Mouse (Mus musculus): ENCODE measurements around the gene Atf1. TPM values are rescaled to one million over a fixed set of nuclear protein-coding genes. Genes with fewer than 3 reads are reported as not detected.
A peak's percentile ranks its signal among the peaks of the same experiment; 100 is the strongest.

The Atf1 gene
- total and polyA plus RNA-seq, 3 experiments = 41.8 to 854 (median 183) TPM

GRCm38 (mm10) chr15:100186234-100186633 is 41.4 kb upstream of the Atf1 start:
- TF ChIP-seq HCFC1 (IDR thresholded peaks at IDR 0.05; ENCODE audit: low read depth, low read length) (no peak), MYC (IDR thresholded peaks at IDR 0.05; ENCODE audit: low read depth, low read length) (no peak), SMC3 (IDR thresholded peaks at IDR 0.05; ENCODE audit: low read depth, low read length) (no peak), ELF1 (IDR thresholded peaks at IDR 0.05; ENCODE audit: low read depth, low read length) (no peak), GATA1 (IDR thresholded peaks at IDR 0.05; ENCODE audit: low read depth, low read length) (peak; percentile 40; the same call in 1 of the 2 replicates), SIN3A (IDR thresholded peaks at IDR 0.05; ENCODE audit: low read length) (no peak)
- H3K27ac ChIP-seq (ENCODE audit: control insufficient read depth, low read depth, low read length) = no peak overlapping the region
- H3K4me3 ChIP-seq (ENCODE audit: control insufficient read depth in 1 of 2, insufficient read depth in 1 of 2, low read depth in 2 of 2, low read length in 2 of 2) = no peak overlapping the region
- H3K4me1 ChIP-seq (ENCODE audit: control insufficient read depth in 1 of 2, insufficient read depth in 2 of 2, low read length in 2 of 2) = peaks cover 7 to 33% of the 10 kb centered on the region in 2 experiments
- no peaks in the 10 kb centered on the region for H3K79me2 ChIP-seq (ENCODE audit: control insufficient read depth, insufficient read depth, low read length, poor library complexity)
- DNase-seq (ENCODE audit: low read depth, low spot score) = peak; percentile 39
- no peak overlapping the region for H3K9ac ChIP-seq (ENCODE audit: control insufficient read depth, low read depth, low read length, poor library complexity, severe bottlenecking)
- H3K27me3 ChIP-seq (ENCODE audit: control insufficient read depth in 1 of 2, insufficient read depth in 2 of 2, low read length in 2 of 2) = no peaks in the 10 kb centered on the region
- no peaks in the 10 kb centered on the region for H3K9me3 ChIP-seq (replicated peaks; ENCODE audit: insufficient read depth, low read length)
- H3K36me3 ChIP-seq (ENCODE audit: control insufficient read depth in 1 of 2, insufficient read depth in 2 of 2, low read length in 2 of 2) = peaks cover under 1 to 34% of the 10 kb centered on the region in 2 experiments; a peak in 3 of 4 replicates

DNA sequence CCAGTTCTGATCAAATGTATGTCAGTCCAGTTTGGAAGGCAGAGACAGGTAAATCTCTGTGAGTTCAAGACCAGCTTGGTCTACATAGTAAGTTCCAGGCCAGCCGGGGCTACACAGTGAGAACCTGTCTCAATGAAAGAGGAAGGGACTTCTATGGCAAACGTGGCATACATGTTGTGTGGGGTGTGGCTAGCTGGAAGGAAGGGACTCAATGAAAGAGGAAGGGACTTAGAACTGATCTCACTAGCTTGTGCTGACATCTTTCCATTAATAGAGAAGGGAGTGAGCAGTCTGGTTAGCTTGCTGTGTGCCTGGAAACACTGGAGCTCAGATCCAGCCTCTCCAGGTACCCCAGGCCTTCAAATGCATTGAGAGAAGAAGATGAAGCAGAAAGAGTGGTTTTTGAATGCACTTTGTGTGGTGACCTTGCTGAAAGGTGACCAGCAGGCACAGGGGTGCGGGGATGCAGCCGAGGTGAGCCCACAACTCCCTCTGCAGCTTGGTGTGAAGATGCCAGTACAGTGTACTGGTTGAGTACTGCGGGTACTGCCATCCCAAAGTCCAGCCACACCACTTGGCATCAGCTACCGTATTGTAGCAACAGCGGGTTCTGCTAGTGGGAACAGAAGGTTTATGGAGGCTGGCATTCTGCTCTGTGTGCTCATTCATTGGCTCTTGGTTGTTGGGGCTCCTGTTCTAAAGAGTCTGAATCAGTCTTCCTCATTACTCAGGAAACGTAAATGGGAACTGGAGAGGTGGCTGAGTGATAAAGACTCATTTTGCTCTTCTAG is 40.5 kb upstream of the Atf1 start:
- Histone ChIP-seq H3K9ac (ENCODE audit: control insufficient read depth, low read depth, low read length, poor library complexity, severe bottlenecking) (no peak overlapping the region), H3K4me1 (ENCODE audit: control insufficient read depth in 1 of 2, insufficient read depth in 2 of 2, low read length in 2 of 2) (peaks cover 7 to 33% of the 10 kb centered on the region in 2 experiments), H3K9me3 (replicated peaks; ENCODE audit: insufficient read depth, low read length) (no peaks in the 10 kb centered on the region), H3K36me3 (ENCODE audit: control insufficient read depth in 1 of 2, insufficient read depth in 2 of 2, low read length in 2 of 2) (peaks cover 3 to 34% of the 10 kb centered on the region in 2 experiments; a peak in 3 of 4 replicates), H3K79me2 (ENCODE audit: control insufficient read depth, insufficient read depth, low read length, poor library complexity) (no peaks in the 10 kb centered on the region), H3K27me3 (ENCODE audit: control insufficient read depth in 1 of 2, insufficient read depth in 2 of 2, low read length in 2 of 2) (no peaks in the 10 kb centered on the region), H3K4me3 (ENCODE audit: control insufficient read depth in 1 of 2, insufficient read depth in 1 of 2, low read depth in 2 of 2, low read length in 2 of 2) (no peak overlapping the region), H3K27ac (ENCODE audit: control insufficient read depth, low read depth, low read length) (peak overlapping the region; percentile 17; the same call in 1 of the 2 replicates)
- DNase-seq (ENCODE audit: low read depth, low spot score) = peak; percentile 85
- TF ChIP-seq MAFK (IDR thresholded peaks at IDR 0.05; ENCODE audit: borderline replicate concordance, low read depth, low read length) (no peak), ELF1 (IDR thresholded peaks at IDR 0.05; ENCODE audit: low read depth, low read length) (no peak), KAT2A (conservative IDR thresholded peaks at IDR 0.05; ENCODE audit: low read depth, low read length) (no peak), CHD1 (IDR thresholded peaks at IDR 0.05; ENCODE audit: low read depth, low read length) (no peak), SIN3A (IDR thresholded peaks at IDR 0.05; ENCODE audit: low read length) (peak; percentile 23; the same call in 1 of the 2 replicates), MYC (IDR thresholded peaks at IDR 0.05; ENCODE audit: low read depth, low read length) (peak; percentile 66; the same call in 1 of the 2 replicates), NRF1 (IDR thresholded peaks at IDR 0.05; ENCODE audit: insufficient read depth, low read depth, low read length, poor library complexity, severe bottlenecking) (no peak), ZC3H11A (IDR thresholded peaks at IDR 0.05; ENCODE audit: low read depth, low read length) (no peak), SMC3 (IDR thresholded peaks at IDR 0.05; ENCODE audit: low read depth, low read length) (0 out of 2 replicates have a peak, but pooled peaks have one; percentile 7), RCOR1 (IDR thresholded peaks at IDR 0.05; ENCODE audit: low read depth, low read length) (no peak), MAZ (IDR thresholded peaks at IDR 0.05; ENCODE audit: low read depth, low read length) (no peak), MAX (IDR thresholded peaks at IDR 0.05; ENCODE audit: low read length) (0 out of 2 replicates have a peak, but pooled peaks have one; percentile 32), GABPA (IDR thresholded peaks at IDR 0.05; ENCODE audit: low read depth, low read length) (no peak), GATA1 (IDR thresholded peaks at IDR 0.05; ENCODE audit: low read depth, low read length) (peak; percentile 33; the same call in 1 of the 2 replicates), USF1 (IDR thresholded peaks at IDR 0.05; ENCODE audit: low read depth, low read length) (no peak), CTCF (IDR thresholded peaks at IDR 0.05 in 2 of 3, conservative IDR thresholded peaks at IDR 0.05 in 1 of 3; ENCODE audit: control insufficient read depth in 1 of 3, insufficient read depth in 1 of 3, low read depth in 2 of 3, low read length in 3 of 3, poor library complexity in 1 of 3, severe bottlenecking in 1 of 3) (no peak), TBP (IDR thresholded peaks at IDR 0.05; ENCODE audit: low read depth, low read length) (peak; percentile 69), JUND (IDR thresholded peaks at IDR 0.05; ENCODE audit: low read depth, low read length) (no peak), HCFC1 (IDR thresholded peaks at IDR 0.05; ENCODE audit: low read depth, low read length) (no peak), NELFE (IDR thresholded peaks at IDR 0.05; ENCODE audit: low read depth, low read length) (no peak), MXI1 (IDR thresholded peaks at IDR 0.05; ENCODE audit: low read depth, low read length) (peak; percentile 49; the same call in 1 of the 2 replicates), ZNF384 (IDR thresholded peaks at IDR 0.05; ENCODE audit: low read depth, low read length) (no peak)

Measured in MEL (cell line).